Mouse (Mus musculus): Measurements from ENCODE around the gene Tmem234.

Gene Tmem234

DNA sequence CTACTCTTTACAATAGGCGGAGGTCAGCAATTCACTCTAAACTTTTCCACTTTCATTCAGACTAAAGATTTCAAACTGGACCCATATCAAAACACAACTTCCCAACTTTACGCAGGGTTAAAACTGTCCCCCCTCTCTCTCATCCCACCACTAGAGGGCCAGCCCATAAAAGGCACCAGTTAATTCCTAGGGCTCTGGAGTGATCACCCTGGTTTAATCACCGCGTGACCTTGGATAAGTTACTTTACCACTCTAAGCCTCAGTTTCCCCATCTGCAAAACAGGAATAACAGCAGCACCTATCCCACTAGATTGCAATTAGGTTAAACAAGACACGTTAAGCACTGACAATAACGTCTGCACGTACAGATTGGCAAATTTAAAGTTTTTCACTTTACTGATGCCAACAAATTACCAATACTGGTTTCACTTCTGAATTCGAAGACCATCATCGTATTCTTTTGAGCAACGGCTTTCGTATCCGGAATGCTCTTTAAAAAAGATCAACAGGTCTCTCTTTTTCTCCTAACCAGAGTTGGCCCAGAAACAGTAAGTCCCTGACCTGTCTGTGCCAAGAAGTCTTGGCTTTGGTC lies 71.1 kb downstream of the Tmem234 start:
- no peak for TF ChIP-seq GATA4 (IDR thresholded peaks at IDR 0.05; ENCODE audit: insufficient replicate concordance, low read length)

DNA sequence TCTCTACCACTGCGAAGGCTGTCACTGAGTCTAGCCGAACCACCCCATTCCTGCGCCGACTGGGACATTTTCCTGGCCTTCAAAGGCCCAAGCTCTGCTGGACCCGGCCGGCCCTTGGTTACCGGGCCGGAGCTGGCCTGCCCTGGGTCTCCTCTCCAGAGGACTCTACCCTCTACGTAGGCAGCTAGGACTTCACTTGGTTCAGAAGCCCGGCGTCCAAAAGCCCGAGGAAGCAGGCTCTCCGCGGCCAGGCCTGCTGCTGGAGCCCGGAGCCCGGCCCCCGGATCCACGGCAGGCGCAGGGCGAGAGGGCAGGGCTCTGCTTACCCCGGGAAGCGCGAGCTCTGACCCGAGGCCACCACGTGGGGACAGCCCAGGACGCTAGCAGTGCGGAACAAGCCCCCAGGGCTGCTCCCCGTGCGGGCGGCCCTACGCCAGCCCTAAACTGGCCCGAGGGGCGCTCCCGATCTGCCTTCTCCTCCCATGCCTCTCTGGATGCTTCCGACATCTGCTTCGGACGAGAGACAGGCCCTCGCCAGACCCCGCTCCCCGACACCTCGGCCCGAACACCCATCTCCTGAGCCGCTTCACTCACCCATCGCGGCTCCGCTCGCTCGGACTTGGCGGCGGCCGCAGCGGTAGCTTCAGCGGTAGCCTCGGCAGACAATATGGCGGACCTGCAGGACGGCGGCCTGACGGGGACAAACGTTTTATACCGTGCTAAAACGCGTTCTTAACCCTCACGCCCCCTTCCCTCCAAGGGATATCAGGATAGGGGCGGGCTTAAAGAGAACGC lies 71.8 kb downstream of the Tmem234 start, which contains the start of gene Kpna6:
Gene Kpna6, minus strand, starts transcription at position 685 of the 795 bp plus-strand sequence.
- TF ChIP-seq GATA4 (IDR thresholded peaks at IDR 0.05; ENCODE audit: insufficient replicate concordance, low read length): peak; percentile 49; the same call in 1 of the 2 replicates

DNA sequence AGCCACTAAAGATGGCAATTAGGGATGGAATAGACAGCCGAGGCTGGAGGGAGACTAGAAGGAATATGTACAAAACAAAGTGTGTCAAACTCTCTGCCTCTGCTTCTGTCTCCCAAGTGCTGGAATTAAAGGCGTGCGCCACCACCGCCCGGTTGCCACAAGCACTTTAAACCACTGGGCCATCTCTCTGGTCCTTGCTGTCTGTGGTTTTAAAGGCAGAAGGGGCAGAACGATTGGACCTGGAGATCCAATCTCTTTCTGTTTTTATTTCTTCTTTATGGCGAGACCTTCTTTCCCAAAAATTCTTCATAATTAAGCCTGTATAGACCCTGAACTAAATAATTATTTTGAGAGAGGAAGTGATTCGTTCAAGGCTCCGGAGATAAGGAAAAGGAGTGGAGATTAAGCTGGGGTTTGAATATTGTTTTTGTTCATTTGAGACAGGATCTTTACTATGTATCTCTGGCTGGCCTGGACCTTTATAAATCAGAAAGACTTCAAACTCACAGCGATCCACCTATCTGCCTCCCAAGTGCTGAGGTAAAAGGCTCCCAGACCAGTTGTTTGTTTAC lies 72.5 kb downstream of the Tmem234 start:
- TF ChIP-seq GATA4 (IDR thresholded peaks at IDR 0.05; ENCODE audit: insufficient replicate concordance, low read length): no peak
